Mouse (Mus musculus): ENCODE data around the gene Vmn2r82. TPM values are rescaled to one million over a fixed set of nuclear protein-coding genes. Genes with fewer than 3 reads are reported as not detected.

The Vmn2r82 gene
- not detected for polyA plus RNA-seq (2014; fragmentation: Illumina TruSeq; extraction: RNeasy Lipid Tissue Mini Kit (QIAGEN cat#74804))

GRCm38 (mm10) chr10:79356220-79356619 is at the start of gene Vmn2r82:
Vmn2r82 (plus strand) TSS chr10:79356520.

Other genes starting within 250 kb of the Vmn2r82 start
- gene Vmn2r80, start 207.8 kb upstream of the Vmn2r82 start, polyA plus RNA-seq (2014; fragmentation: Illumina TruSeq; extraction: RNeasy Lipid Tissue Mini Kit (QIAGEN cat#74804)), result not detected
- not detected for gene Vmn2r81, start 108.8 kb upstream of the Vmn2r82 start, polyA plus RNA-seq (2014; fragmentation: Illumina TruSeq; extraction: RNeasy Lipid Tissue Mini Kit (QIAGEN cat#74804))
- not detected for gene Vmn2r83, start 112.2 kb downstream of the Vmn2r82 start, polyA plus RNA-seq (2014; fragmentation: Illumina TruSeq; extraction: RNeasy Lipid Tissue Mini Kit (QIAGEN cat#74804))
- gene Plpp2, start 177.3 kb downstream of the Vmn2r82 start, polyA plus RNA-seq (2014; fragmentation: Illumina TruSeq; extraction: RNeasy Lipid Tissue Mini Kit (QIAGEN cat#74804)), result 1.3 TPM
- not detected for gene Mier2, start 198.7 kb downstream of the Vmn2r82 start, polyA plus RNA-seq (2014; fragmentation: Illumina TruSeq; extraction: RNeasy Lipid Tissue Mini Kit (QIAGEN cat#74804))
- gene Theg, start 230.8 kb downstream of the Vmn2r82 start, polyA plus RNA-seq (2014; fragmentation: Illumina TruSeq; extraction: RNeasy Lipid Tissue Mini Kit (QIAGEN cat#74804)), result not detected